Mouse (Mus musculus): ENCODE results near the gene Lfng. TPM values are rescaled to one million over a fixed set of nuclear protein-coding genes. Genes with fewer than 3 reads are reported as not detected.

The Lfng gene
- polyA plus RNA-seq (2017; shearing (Covaris generic)), result 10 to 100 TPM; 24.2 to 26.2 TPM

DNA sequence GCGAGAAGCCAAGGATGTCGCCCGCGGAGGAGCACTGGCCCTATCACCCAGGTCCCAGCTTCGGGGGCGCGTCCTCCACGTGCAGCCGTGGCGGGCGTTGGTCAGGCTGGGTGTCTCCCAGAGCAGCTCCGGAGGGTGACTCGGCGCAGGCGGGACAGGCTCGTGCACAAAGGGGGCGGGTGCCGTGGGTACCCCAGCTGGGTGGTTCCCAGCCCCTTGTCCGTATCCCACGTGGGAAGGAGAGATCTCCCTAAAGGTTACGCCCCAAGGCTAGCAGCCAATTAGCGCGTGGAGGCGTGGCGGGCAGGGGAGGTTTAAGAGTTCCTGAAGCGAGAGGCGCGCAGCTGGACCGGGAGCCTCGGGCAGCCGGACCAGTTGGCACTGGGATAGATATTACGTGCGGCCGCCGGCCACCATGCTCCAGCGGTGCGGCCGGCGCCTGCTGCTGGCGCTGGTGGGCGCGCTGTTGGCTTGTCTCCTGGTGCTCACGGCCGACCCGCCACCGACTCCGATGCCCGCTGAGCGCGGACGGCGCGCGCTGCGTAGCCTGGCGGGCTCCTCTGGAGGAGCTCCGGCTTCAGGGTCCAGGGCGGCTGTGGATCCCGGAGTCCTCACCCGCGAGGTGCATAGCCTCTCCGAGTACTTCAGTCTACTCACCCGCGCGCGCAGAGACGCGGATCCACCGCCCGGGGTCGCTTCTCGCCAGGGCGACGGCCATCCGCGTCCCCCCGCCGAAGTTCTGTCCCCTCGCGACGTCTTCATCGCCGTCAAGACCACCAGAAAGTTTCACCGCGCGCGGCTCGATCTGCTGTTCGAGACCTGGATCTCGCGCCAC is at the start of gene Lfng:
TSS of gene Lfng (plus strand) at position 320 of the 835 bp plus-strand sequence.
- peak; percentile 61 for ATAC-seq

DNA sequence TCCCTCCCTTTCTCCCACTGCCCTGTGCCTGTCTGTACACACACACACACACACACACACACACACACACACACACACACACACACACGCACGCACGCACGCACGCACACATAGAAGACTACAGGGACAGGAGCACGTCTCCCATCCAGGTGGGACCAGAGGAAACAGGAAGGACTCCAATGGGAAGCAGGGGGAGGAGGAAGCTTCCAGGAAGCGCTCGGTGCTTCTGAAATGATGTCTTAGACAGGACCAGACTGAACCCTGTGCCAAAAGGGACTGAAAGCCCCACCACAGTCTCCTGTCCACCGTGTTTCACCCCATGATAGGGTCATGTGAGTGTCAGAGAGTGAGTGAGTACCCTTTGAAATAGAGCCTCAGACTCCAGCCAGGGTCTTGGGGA is 44.5 kb upstream of the Lfng start:
- no peak for ATAC-seq

DNA sequence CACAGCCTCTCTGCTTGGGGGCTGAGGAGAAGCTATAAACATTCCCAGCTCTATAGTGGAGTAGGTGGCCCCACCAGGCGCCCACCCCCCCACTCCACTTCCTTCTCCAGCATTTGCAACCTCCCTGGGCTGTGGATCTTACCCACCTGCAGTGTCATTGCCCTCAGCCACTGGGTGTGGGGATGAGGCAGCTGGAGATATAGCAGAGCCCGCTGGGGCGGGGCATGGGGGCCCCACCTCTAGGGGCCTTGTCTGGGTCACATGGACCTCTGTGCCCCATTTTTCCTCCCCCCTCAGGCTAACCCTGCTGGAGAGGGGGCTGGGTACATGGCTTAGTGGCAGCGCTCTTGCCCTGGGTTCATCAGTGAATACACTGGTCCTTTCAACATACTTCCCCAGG is 42.2 kb upstream of the Lfng start, which contains the start of gene Grifin:
TSS of gene Grifin (minus strand) at position 176 of the 400 bp plus-strand sequence.
- ATAC-seq, result no peak

DNA sequence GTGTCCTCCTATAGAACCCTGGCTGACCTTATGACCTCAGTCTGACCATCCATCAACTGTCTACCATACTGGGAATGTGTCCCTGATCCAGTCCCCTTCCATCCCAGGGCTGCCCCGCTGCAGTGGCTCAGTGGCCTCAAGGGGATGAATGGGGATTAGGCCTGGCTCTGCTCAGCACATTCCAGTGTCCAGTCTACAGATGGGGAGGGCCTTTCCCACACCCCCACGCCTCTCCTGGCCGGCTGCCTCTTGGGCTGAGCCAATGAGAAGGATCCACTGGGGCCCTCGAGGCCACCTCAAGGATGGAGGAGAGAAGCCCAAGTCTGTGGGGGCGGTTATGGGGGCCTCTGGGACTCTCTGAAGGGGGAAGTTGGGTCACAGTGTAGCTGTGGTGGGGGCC is 41.7 kb upstream of the Lfng start:
- no peak for ATAC-seq

DNA sequence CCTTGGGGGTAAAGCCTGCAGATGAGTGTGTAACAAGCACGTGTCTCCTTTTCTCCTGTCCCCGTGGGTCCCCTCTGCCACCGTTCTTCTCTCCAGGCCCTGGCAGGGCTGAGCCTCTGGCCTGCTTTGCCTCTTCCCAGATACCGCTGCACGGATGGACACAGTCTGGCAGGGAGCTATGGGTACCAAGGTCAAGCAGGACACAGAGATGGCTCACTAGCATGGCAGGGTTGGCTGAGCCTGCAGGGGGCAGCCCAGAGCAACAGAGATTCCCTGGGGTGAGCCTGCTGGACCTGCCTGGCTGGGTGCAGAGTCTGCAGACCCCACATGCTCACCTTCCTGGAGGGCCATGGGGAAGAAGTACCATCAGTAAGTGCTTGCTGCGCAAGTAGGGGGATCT is 41.3 kb upstream of the Lfng start:
- no peak for ATAC-seq

DNA sequence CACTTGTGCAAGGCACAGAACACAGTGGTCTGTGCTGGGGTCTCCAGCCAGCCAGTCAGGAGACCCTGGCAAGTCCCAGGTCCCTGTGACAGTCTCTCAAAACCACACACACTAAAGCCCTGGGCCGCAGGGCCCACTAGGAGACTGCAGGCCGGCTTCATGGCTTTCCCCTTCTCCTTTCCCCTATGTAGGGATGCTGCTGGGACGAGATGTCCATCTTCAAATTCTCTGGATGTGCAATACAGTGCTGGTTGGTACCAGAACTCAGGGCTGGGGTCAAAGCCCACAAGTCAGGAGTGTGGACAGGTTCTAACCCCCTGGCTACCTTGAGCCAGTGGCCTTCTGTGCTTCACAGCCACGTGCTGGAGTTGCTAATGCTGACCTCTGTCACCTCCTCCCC is 40.8 kb upstream of the Lfng start:
- no peak for ATAC-seq

DNA sequence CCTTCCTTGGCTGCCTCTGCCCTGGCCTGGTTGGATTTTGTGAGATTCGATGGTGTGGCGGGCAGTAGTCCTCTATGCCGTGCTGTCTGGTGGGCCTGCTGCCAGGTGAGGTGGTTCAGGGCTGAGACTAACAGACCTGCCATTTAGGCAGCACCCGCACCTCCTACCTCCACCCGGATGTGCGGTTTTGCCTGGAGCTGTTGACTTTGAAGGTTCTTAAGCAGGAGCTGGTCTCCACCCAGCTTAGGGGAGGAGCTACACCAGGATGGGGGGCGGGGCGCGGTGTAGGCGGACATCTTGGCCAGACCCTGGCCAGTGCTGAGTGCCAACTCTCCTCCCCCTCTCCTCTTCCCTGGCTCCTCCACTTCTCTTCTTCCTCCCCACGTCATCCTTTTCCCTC is 39.8 kb upstream of the Lfng start:
- ATAC-seq, result peak; percentile 91

DNA sequence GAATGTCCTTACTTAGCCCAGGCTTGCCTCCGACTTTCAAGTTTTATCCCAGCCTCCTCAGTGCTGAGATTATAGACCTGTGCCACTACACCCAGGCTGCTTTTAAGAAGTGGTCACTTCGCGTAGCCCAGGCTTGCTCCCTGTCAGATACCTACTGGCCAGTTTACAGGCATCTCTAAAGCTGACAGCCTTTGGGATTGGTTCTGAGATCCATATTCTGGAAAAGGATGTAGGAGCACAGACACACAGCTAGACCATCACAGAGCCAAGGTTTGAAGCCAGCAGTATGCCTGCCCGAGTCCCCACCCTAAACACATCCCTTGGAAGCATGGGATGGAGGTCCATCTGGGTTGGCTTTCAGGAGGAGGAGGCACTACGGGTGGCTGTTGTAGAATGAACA is 39.4 kb upstream of the Lfng start:
- ATAC-seq, result no peak

DNA sequence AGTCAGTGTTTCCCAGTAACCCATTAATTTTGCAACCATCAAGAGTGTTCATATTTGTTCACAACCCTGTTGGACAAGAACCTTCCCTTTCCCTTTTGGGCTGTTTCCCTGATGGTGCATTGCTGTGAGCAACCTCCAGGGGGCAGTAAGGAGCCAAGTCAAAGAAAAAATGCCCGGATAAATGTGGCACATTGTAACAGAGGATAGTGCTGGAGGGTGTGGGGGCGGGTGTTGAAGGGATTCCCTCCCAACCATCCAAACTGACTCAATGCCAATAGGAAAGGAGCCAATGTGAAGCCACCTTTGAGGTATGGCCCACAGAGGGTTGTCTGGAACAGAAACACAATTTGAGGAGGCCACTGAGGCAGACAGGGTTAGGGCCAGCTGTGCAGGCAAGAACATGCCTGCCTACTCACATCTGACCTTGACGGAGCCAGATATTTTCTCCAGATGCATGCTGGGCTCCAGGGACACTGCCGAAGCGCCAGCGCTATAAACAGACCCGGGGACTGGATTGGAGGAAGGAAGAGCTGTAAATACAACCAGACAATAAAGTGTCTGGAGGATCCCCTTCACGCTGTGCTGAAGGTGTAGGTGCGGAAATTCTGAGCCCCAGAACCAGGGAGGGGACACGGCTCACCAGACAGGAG is 38.7 kb upstream of the Lfng start:
- peak; percentile 45 for ATAC-seq

DNA sequence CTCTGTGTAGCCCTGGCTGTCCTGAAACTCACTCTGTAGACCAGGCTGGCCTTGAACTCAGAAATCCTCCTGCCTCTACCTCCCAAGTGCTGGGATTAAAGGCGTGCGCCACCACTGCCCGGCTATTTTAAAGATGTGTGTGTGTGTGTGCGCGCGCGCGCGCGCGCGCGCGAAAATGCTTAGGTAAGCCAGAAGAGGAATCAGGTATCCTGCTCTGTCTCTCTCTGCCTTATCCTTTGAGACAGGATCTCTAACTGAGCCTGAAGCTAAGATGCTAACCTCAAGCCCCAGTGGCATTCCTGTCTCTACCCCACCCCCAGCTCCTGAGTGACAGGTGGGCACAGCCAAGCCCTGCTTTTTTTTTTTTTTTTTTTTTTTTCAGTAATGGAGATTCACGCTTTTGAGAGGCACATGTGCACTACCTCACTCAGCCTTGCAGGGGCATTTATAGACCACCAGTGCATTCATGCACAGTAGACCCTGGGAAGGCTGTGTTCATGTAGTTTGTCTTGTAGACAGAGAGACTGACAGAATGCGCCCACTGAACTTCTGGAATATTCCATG is 38.0 kb upstream of the Lfng start:
- no peak for ATAC-seq

DNA sequence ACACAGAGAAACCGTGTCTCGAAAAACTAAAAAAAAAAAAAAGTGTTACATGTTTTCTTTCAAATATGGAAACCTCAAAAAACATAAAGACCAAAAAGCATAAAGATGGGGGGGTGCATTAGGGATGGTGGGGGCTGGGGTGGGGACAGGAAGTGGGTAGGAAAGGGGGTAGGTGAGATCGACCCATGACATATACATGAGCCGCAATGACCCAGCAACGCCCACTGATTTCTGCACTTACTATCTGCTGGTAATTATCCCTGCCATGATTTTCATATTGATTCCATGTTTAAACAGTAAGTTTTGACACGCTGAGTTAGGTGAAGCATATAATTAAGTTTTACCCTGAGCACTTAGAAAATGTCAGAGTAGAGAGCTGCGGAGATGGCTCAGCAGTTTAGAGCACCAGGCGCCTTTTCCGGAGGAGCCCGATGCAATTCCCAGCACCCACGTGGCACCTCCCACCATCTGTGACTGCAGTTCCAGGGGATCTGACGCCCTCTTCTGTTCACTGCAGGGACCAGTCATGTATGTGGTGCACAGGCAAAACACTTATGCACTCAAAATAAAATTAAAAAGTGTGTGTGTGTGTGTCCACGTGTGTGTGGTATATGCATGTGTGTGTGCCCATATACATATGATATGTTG is 36.8 kb upstream of the Lfng start:
- peak; percentile 44 for ATAC-seq

DNA sequence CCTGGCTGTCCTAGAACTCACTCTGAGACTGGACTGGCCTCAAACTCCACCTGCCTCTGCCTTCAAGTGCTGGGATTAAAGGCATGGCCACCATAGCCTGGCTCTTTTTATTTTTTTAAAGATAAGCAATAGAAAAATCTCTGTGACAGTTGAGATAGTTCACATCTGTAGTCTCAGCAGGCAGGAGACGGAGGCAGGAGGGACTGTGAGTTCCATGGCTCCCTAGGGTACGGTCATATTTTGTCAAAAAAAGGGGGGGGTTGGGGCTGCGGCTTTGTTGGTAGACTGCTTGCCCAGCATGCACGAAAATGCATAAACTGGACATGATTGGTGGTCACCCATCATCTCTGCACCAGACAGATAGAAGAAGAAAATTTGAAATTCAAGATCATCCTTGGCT is 35.9 kb upstream of the Lfng start:
- no peak for ATAC-seq

DNA sequence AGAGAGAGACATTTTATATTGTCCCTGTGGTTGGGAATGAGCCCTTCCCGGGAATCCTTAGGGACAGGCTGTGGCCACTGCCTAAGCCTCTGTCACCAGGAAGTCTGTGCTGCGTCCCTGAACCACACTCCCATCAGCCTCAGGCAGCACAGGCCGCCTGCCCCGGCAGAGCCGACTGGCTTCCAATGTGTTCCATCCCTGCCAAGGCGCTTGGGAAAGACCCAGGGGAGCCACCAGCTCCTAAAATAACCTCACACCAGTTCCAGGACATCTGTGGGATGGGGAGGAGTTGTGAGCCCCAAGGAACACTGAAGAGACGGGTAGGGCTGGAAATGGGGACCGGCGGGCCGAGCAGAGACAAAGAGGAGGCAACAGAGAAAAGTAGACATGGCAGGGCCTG is 35.4 kb upstream of the Lfng start:
- no peak for ATAC-seq

DNA sequence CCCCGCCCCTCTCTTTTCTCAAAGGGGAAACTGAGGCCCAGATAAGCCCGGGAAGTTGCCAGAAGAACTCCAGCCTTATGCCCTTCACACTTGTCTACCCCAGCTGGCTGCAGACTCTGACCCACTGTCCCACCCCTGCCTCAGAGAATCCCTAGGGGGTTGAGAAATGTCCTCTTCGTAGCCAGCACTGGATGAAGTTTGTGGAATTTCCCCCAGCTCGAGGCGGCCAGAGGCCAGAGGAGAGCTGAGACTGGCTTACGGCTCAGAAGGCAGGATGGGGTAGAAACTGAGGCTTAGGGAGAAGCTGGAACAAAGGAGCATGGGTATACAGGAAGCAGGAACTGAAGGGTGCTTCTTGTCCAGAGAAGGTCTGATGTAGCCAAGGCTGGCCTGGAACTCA is 34.5 kb upstream of the Lfng start:
- no peak for ATAC-seq

DNA sequence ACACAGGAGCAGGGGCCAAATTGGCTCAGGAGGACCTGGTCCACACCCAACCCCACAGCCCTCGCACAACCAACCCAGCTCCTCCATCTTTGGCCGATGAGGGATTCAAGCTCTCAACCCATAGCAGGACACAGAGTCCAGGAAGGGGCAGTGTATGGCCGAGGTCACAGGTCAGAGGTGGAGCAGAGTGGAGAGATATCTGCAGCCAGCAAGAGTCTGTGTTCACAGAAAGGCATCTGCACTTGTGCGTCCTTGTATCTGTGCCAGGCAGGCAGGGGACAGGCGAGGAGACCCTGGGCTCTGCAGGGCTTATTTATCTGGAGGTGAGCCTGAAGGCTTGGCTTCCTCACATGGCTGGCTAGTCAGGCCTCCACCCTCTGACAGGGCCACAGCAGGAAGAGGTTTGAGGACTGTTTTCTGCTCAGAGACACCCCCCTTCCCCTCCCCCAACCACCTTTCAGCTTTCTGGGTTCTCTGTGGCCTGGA is 31.7 kb upstream of the Lfng start:
- ATAC-seq, result peak; percentile 88

DNA sequence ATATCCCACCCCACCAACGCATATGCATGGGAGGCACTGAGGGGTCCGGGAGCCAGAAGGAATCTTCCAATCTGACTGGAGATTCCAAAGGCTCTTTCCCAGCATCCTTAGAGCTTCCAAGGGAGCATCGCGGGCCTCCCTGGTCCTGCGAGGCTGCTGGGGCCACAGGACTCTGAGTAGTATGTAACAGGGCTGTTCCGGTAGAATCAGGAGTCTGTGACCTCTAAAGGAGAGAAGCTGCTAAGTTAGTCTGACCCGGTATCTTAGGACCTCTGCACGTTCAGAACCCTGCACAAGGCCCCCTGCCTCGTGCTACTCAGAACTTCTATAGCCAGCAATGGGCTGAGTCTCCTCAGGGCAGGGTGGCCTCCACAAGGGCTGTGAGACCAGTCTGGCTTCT is 27.9 kb upstream of the Lfng start:
- no peak for ATAC-seq

DNA sequence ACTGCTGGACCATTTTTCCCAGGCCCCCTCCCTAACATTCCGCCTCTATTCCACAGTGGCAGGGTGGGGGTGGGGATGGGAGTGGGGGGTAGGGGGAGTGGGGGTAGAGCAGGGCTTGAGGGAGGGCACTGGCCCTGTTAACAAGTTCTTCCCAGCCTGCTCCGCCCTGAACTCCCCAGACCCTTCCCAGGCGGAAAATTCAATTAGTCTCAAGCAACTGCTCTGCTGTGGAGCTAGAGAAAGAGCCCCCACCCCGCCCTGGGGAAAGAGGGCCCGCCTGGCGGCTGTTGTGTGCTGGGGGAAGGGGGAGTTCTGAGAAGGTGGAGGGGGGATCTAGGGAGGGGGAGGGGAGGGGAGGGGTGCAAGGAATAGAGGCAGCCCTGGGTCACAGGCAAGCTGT is 27.3 kb upstream of the Lfng start:
- no peak for ATAC-seq

DNA sequence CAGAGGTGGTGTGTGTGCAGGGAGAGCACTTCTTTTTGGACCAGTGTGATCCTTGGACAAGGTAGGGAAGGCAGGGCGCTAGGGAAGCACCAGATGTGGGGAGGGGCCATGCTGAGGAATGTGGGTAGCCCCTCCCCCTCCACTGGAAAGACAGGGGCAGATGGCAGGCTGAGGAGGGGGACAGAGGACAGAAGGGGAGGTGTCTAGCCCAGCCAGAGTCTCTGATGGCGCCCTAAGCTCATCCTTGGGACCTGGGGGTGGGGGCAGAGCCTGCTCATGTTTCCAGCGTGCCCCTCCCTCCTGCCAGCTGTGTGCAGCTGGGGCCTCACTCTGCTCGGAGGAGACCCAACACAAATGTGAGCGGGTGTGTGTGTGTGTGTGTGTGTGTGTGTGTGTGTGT is 25.6 kb upstream of the Lfng start:
- ATAC-seq, result no peak

DNA sequence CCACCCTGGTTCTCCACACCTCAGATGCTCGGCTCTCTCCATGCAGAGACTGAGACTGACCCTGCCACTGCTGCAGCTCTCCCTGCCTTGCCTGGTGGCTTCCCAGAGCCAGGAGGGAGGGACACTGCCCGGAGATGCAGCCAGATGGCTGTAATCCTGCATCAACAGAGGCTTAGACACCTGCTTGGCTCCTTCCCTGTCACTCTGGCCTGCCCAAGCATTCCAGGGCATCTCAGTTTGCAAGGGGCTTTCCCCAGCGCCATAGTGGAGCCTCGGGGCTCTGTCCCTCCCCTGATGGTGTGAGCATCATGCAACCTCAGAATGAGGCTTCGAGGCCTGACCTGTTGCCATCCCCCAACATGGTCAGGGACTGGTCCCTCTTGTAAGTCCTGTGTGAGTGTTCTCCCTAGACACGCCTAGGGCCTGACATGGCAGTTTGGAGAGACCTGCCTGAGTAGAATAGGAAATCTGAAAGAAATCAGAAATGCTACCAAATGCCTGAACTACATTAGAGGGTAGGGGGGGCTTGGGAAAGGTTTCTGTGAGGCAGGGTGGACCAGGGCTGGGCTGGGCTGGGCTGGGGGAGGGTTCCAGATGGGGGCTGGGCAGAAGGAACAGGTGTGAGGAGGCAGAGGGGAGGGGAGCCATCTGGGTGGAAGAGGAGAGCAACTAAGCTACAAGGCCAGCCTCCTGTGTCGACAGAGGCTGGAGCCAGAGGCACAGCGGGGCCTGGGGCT is 24.0 kb upstream of the Lfng start:
- ATAC-seq, result no peak

DNA sequence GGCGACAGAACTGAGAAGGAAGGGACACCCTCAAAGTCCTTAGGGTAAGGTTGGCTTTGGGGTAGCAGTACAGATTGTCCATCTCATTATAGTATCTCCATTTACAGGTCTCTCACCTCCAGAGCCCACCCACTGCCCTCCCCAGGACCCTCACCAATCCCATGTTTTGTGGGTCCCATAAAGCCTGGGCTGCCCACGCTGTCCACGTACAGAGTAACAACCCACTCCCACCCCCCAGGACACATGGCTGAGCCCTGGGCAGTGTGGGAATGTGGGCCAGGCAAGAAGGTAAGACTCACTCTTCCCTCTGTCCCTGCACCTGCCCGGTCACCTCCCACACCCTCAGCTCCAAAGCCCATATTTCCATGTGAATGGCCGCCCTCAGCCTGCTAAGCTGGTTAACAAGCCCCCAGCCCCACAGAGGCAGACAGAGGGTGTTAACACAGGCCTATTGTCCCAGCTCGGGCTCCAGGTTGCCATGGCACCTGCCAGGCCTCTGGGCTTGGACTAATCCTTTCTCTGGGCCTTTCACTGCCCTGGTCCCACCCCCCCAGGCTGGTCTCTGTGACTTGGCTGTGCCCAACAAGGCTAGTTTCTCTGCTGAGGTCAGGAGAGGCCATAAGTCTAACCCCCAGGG is 23.3 kb upstream of the Lfng start:
- ATAC-seq, result no peak

DNA sequence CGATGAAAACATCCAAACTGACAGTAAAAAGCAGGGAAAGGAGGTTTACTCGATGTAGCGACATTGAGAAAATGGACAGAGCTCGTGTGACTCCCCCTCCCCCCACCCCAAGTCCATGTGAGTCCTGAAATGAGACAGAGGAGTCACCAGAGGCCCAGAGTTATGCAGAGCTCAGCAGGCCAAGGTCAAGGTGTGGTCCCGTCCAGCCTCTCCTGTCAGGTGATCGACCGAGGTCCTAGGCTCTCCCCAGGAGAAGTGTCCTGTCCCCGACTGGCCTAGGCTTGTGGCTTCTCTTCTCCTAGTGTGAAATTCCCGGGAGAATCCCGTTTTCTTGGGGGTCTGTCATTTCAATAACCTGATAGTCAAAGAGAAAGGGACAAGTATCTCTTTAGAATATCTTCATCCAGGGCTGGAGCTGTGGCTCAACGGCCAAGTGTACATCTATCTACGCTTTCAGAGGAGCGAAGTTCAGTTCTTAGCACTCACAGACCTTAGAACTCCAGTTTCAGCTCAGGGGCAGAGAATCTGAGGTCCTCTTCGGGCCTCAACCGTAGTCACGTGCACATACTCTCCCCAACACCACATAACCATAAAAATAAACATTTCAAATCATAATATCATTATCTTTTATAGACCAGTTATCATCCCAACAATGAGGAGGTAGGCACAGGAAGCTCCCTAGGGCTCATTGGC is 17.9 kb upstream of the Lfng start:
- ATAC-seq, result no peak

All from CD4-positive, CD25-positive, alpha-beta regulatory T cell, adult 4 months (primary cell).